Mouse (Mus musculus) olfactory bulb, adult 2 months (tissue): ENCODE data around the gene Notch1.

Experiments
- CTCF ChIP-seq: fragments of 200-500 bp; IDR thresholded peaks from 2 replicates; pipeline ENCODE4 v1.5.1; 2012; ENCODE audit warnings: low read depth, mild to moderate bottlenecking, low read length, moderate library complexity; ENCODE audit not compliant: insufficient read depth
- POLR2A ChIP-seq: fragments of 200-500 bp; IDR thresholded peaks from 2 replicates; pipeline ENCODE4 v1.6.1; 2012; ENCODE audit warnings: mild to moderate bottlenecking, low read depth, low read length, moderate library complexity; ENCODE audit not compliant: insufficient read depth

DNA sequence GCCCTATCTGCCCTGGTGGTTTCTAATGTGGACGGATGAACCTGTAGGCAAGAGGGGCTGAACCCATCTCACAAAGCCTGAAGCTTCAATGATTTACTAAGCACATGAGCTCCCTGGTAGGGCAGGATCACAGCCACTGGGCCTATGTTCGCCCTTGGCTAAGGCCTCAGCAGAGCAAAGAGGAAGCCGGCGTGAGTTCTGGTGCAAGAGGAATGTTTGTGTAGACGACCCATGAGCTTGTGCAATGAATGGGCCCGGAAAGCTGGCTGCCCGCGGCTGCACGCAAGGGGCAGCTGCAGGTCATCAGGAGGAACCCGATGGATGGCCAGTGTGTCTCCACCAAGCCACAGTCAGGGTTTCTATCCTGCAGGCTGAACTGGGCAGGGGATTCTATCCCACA is 33.3 kb upstream of the Notch1 start:
- TF ChIP-seq POLR2A (no peak), CTCF (no peak)
